13 mouse cellular contexts compared by ENCODE assay signal in the genomic region with DNA sequence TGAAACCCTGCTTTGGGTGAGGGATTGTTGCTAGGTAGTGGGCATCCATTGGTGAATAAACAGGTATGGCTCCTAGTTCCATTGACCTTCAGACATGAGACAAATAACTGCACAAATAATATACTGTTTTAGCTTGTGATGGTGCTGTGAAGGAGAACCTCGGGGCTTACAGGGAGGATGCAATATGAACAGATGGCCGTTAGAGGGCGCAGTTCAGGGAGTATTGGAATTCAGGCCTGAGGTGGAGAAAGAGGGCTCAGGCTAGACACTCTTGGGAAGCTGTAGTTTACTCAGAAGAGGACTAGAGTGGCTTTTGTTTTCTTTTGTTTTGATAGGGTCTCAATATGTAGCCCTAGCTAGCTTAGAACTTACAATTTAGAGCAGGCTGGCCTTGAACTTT. TPM values are rescaled to one million over a fixed set of nuclear protein-coding genes. Genes with fewer than 3 reads are reported as not detected.
DNase-seq lines count a peak whose midpoint lies in the region; ATAC-seq and TF ChIP-seq lines count a peak whose summit lies in the region.
"Had no signal": no experiment of that assay in that cellular context is flagged by ENCODE, and none has a peak within 500 bp of the region (broad histone marks: within the 10 kb centered on the region; RNA-seq: fewer than 3 reads in every experiment).

No protein-coding gene starts in this region.

- no peak overlapping the region for H3K4me3 ChIP-seq in layer of hippocampus, adult 2 months
- H3K4me3 ChIP-seq: limb, embryonic 15.5 days had no signal

- intact Hi-C loops in left cerebral cortex, postnatal 4 days (cut with DNase I), result no loop called here

- TF ChIP-seq CTCF in layer of hippocampus, adult 2 months (conservative IDR thresholded peaks at IDR 0.05), result peak; percentile 68

- no peak overlapping the region for H3K27ac ChIP-seq in layer of hippocampus, adult 2 months
- H3K27ac ChIP-seq: limb, embryonic 15.5 days had no signal

- no peak for DNase-seq in layer of hippocampus, adult 2 months (ENCODE audit: low spot score in 2 of 2)
- DNase-seq in layer of hippocampus, adult 9-11 months, result no peak
- DNase-seq in A20 (ENCODE audit: low read depth, low spot score), result peak; percentile 40
- peak; percentile 67 for DNase-seq in ES-CJ7 (ENCODE audit: low read depth, low spot score)
- no peak for DNase-seq in left cerebral cortex, postnatal 4 days
- no peak for DNase-seq in cerebellum, adult 18-20 months
- no peak for DNase-seq in spleen, postnatal 4 days (ENCODE audit: low spot score in 2 of 2)
- DNase-seq: cerebellum, adult 8-10 months; heart, postnatal 14 days; right cerebral cortex, adult 18-20 months had no signal

- ATAC-seq in common myeloid progenitor, adult 5-6 weeks (replicated peaks; ENCODE audit: low read depth, poor library complexity, severe bottlenecking), result peak; percentile 62; the same call in 1 of the 2 replicates
- ATAC-seq: activated CD4-positive, CD25-positive, alpha-beta regulatory T cell, adult 4 months had no signal

RNA-seq across cellular contexts. Expression of gene Acer2, which starts 30.8 kb away (rescaled TPM):
- total RNA-seq in layer of hippocampus, adult 2 months (2021), result 1 to 10 TPM; 5.1 TPM
- total RNA-seq in common myeloid progenitor, adult 5-6 weeks (2017), result 0.78 and 1.8 TPM in 2 replicates
- total RNA-seq in left cerebral cortex, postnatal 4 days (2021), result 1 to 10 TPM; 3.5 to 3.9 TPM

RNA-seq across cellular contexts. Expression of gene Rps6, which starts 47.8 kb away (rescaled TPM):
- 100 to 1,000 TPM; 437 to 445 TPM for total RNA-seq in layer of hippocampus, adult 2 months (2021)
- total RNA-seq in common myeloid progenitor, adult 5-6 weeks (2017), result 1,695 and 1,764 TPM in 2 replicates
- 100 to 1,000 TPM; 527 to 532 TPM for total RNA-seq in left cerebral cortex, postnatal 4 days (2021)

Comparison
In these comparisons a context has a peak if more than half of its experiments do, and no peak if none do; other contexts are left out.
1. DNase-seq: peak in A20 (single experiment) and ES-CJ7 (single experiment); none in layer of hippocampus, adult 2 months (0 of 2), layer of hippocampus, adult 9-11 months (single experiment), left cerebral cortex, postnatal 4 days (single experiment), cerebellum, adult 18-20 months (0 of 2) and spleen, postnatal 4 days (0 of 2).